ENCODE assay signal across 9 mouse cellular contexts in the genomic region with DNA sequence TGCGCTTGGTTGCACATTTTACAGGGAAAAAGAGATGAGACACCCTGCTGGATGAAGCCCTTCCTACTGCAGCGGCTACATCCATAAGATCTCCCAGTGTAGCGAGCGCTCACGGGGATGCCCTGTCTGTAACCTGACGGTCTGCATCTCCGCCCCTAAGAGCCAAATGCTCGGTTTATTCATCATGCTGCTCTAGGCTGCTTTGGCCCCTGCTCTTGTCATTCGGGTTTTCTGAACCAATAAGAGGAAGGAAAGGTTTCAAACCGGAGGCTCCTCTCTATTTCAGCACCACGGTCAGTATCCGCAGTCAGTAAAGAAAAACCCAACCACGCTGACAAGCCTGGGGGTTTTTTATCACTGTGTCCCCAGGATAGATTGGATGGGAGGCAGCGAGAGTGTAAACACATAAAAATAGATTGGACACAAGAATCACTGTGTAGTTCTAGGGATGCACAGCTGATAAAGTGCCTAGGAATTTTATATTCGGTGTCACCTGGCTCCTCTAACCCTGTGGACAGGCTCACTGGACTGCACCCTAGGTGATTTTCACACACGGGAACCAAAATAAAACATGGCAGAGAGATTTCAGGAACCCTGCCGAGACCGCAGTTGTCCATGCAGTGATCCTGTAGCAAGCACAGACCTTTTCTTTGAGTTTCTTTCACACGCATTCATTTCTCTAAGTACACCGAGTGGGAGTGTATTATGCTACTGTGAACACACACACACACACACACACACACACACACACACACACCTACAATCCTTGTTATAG. TPM values are rescaled to one million over a fixed set of nuclear protein-coding genes. Genes with fewer than 3 reads are reported as not detected.
DNase-seq lines count a peak whose midpoint lies in the region; ATAC-seq and TF ChIP-seq lines count a peak whose summit lies in the region.
"Had no signal": no experiment of that assay in that cellular context is flagged by ENCODE, and none has a peak within 500 bp of the region (broad histone marks: within the 10 kb centered on the region; RNA-seq: fewer than 3 reads in every experiment).

No protein-coding gene starts in this region.

- H3K4me1 ChIP-seq in heart, embryonic 16.5 days (ENCODE audit: control insufficient read depth, insufficient read depth, low read length) = peaks cover 5% of the 10 kb centered on the region
- peaks cover 2% of the 10 kb centered on the region; the same call in 1 of the 2 replicates for H3K4me1 ChIP-seq in heart, adult 2 months (ENCODE audit: control insufficient read depth, insufficient read depth, low read length)
- peaks cover 11% of the 10 kb centered on the region for H3K4me1 ChIP-seq in hindbrain, embryonic 13.5 days (replicated peaks)
- H3K4me1 ChIP-seq: liver, embryonic 15.5 days had no signal

- TF ChIP-seq POLR2A in heart, adult 2 months (IDR thresholded peaks at IDR 0.05; ENCODE audit: insufficient read depth, low read depth, low read length) = no peak

- no peak for TF ChIP-seq CTCF in heart, adult 2 months (IDR thresholded peaks at IDR 0.05)

- peak overlapping the region; percentile 32; the same call in 1 of the 2 replicates for H3K4me2 ChIP-seq in heart, embryonic 16.5 days (ENCODE audit: low read depth, low read length)
- H3K4me2 ChIP-seq in hindbrain, embryonic 13.5 days = peak overlapping the region; percentile 70

- WGBS in heart, embryonic 16.5 days = 8% methylated on average over 20 of the region's 20 CpGs
- 10% methylated on average over 20 of the region's 20 CpGs for WGBS in heart, adult 2 months
- WGBS in hindbrain, embryonic 13.5 days = 4% methylated on average over 20 of the region's 20 CpGs

- no peak overlapping the region for H3K27ac ChIP-seq in heart, embryonic 16.5 days (ENCODE audit: low read length)
- no peak overlapping the region for H3K27ac ChIP-seq in heart, adult 2 months
- H3K27ac ChIP-seq in hindbrain, embryonic 13.5 days = peak overlapping the region; percentile 89
- H3K27ac ChIP-seq: liver, embryonic 15.5 days had no signal

- no peaks in the 10 kb centered on the region for H3K79me2 ChIP-seq in heart, adult 2 months (replicated peaks; ENCODE audit: control insufficient read depth, insufficient read depth, low read length)

- H3K36me3 ChIP-seq in heart, embryonic 16.5 days (ENCODE audit: control insufficient read depth, insufficient read depth) = no peaks in the 10 kb centered on the region
- H3K36me3 ChIP-seq in heart, adult 2 months (ENCODE audit: control insufficient read depth, insufficient read depth, low read length) = no peaks in the 10 kb centered on the region
- H3K36me3 ChIP-seq in hindbrain, embryonic 13.5 days = no peaks in the 10 kb centered on the region
- H3K36me3 ChIP-seq: liver, embryonic 15.5 days had no signal

- no peak overlapping the region for H3K4me3 ChIP-seq in heart, embryonic 16.5 days (ENCODE audit: low read length)
- no peak overlapping the region for H3K4me3 ChIP-seq in heart, adult 2 months
- peak overlapping the region; percentile 62 for H3K4me3 ChIP-seq in hindbrain, embryonic 13.5 days
- H3K4me3 ChIP-seq: liver, embryonic 15.5 days had no signal

- intact Hi-C loops in heart, adult 2 months (cut with DNase I) = no loop called here
- intact Hi-C loops in left cerebral cortex, postnatal 36 days (cut with DNase I) = loop anchor here (5.0 kb wide), 1 partner anchor 178 kb away; no protein-coding TSS in a partner anchor

- 0 out of 2 replicates have a peak, but pooled peaks have one; percentile 18 for ATAC-seq in heart, embryonic 16.5 days (replicated peaks; ENCODE audit: extremely low read depth, insufficient read depth, low FRiP score)
- ATAC-seq in hindbrain, embryonic 13.5 days (ENCODE audit: low FRiP score) = peak; percentile 27

- no peak for TF ChIP-seq EP300 in heart, adult 2 months (IDR thresholded peaks at IDR 0.05; ENCODE audit: insufficient read depth, low read depth, low read length)

- H3K9ac ChIP-seq in heart, embryonic 16.5 days (ENCODE audit: low read length) = no peak overlapping the region
- no peak overlapping the region for H3K9ac ChIP-seq in heart, adult 2 months (ENCODE audit: low read depth, low read length)
- peak overlapping the region; percentile 80 for H3K9ac ChIP-seq in hindbrain, embryonic 13.5 days
- H3K9ac ChIP-seq: liver, embryonic 15.5 days had no signal

- H3K27me3 ChIP-seq in heart, embryonic 16.5 days (ENCODE audit: control insufficient read depth, insufficient read depth, low read length) = peaks cover 8% of the 10 kb centered on the region
- H3K27me3 ChIP-seq in heart, adult 2 months (ENCODE audit: control insufficient read depth, insufficient read depth, low read length) = peaks cover 2% of the 10 kb centered on the region; the same call in 1 of the 2 replicates
- H3K27me3 ChIP-seq in hindbrain, embryonic 13.5 days = no peaks in the 10 kb centered on the region

- DNase-seq in heart, adult 2 months = no peak
- peak; percentile 43 for DNase-seq in NIH3T3 (ENCODE audit: low read depth)
- DNase-seq in embryo, embryonic 9.5 days (ENCODE audit: extremely low spot score) = peak; percentile 56
- DNase-seq in left cerebral cortex, postnatal 36 days (ENCODE audit: low spot score in 2 of 2) = peak; percentile 43 to 52
- DNase-seq in right cerebral cortex, adult 18-20 months = peak; percentile 60
- no peak for DNase-seq in gastrocnemius, postnatal 10 days

- no peaks in the 10 kb centered on the region for H3K9me3 ChIP-seq in heart, embryonic 16.5 days (replicated peaks; ENCODE audit: control insufficient read depth, low read length)
- H3K9me3 ChIP-seq in hindbrain, embryonic 13.5 days = peaks cover 3% of the 10 kb centered on the region; the same call in 1 of the 2 replicates
- H3K9me3 ChIP-seq: liver, embryonic 15.5 days had no signal

RNA-seq across cellular contexts. Expression of gene Ptprr, which starts 1.3 kb away (rescaled TPM):
- polyA plus RNA-seq in heart, embryonic 16.5 days (2015; fragmentation: Nextera tagmentation; extraction: Ambion mirVana) = 0.30 and 0.35 TPM in 2 replicates
- 1 to 10 TPM; 1.8 to 2.0 TPM for total RNA-seq in heart, adult 2 months (2021)
- polyA plus RNA-seq in heart, adult 2 months (2012; rRNA removed) = 0.76 and 1.4 TPM in 2 replicates
- 15.0 and 15.2 TPM in 2 replicates for polyA plus RNA-seq in hindbrain, embryonic 13.5 days (2015; fragmentation: Nextera tagmentation; extraction: Ambion mirVana)
- 10 to 100 TPM; 18.1 to 21.4 TPM for total RNA-seq in left cerebral cortex, postnatal 36 days (2021)
- total RNA-seq in gastrocnemius, postnatal 10 days (2021) = under 1 TPM; 0.29 to 0.47 TPM

Comparison
In these comparisons a context has a peak if more than half of its experiments do, and no peak if none do; other contexts are left out.
1. DNase-seq: peak in NIH3T3 (single experiment), embryo, embryonic 9.5 days (single experiment), left cerebral cortex, postnatal 36 days (2 of 2) and right cerebral cortex, adult 18-20 months (single experiment); none in heart, adult 2 months (0 of 2) and gastrocnemius, postnatal 10 days (single experiment).
2. RNA of gene Ptprr, which starts 1.3 kb away (total RNA-seq): 18.1 to 21.4 TPM in left cerebral cortex, postnatal 36 days; 1.8 to 2.0 TPM in heart, adult 2 months and 0.29 to 0.47 TPM in gastrocnemius, postnatal 10 days; every median in the first group is over 4 times any median in the second.